Mouse (Mus musculus): ENCODE results near the gene Ppme1. TPM values are rescaled to one million over a fixed set of nuclear protein-coding genes. Genes with fewer than 3 reads are reported as not detected.
A peak's percentile ranks its signal among the peaks of the same experiment; 100 is the strongest.

The Ppme1 gene
- total and polyA plus RNA-seq, 3 experiments = 40.2 to 50.8 (median 45.6) TPM

DNA sequence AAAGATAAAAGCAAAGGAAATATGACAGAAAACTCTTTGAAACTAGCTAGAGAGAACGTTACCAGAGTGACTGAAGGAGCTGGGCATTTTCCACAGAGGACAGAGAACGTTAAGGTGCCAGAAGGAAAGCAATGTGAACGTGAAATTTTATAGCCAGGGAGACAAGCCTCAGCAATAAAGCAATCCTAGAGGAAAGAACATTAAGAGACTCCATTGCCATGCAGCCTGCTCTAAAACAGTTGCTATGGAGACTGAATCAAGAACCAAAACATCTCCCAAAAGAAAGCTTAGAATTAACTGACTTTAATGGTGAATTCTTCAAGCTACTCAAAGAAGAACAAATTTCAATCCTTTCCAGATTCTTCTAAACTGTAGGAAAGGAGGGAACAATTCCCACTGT lies 88.8 kb downstream of the Ppme1 start:
- Histone ChIP-seq H3K4me1 (ENCODE audit: control insufficient read depth in 1 of 2, insufficient read depth in 2 of 2) (peaks cover 3 to 17% of the 10 kb centered on the region in 2 experiments; a peak in 3 of 4 replicates), H3K36me3 (replicated peaks in 1 of 2; ENCODE audit: control insufficient read depth in 1 of 2, insufficient read depth in 1 of 2, low read length in 1 of 2) (no peaks in the 10 kb centered on the region), H3K4me3 (replicated peaks in 1 of 3; ENCODE audit: low read depth in 2 of 3, low read length in 2 of 3, poor library complexity in 1 of 3) (no peak overlapping the region), H3K27ac (ENCODE audit: insufficient read depth, low read depth) (no peak overlapping the region), H3K79me2 (replicated peaks; ENCODE audit: control insufficient read depth, extremely low read depth, insufficient read depth, poor library complexity, severe bottlenecking) (no peaks in the 10 kb centered on the region), H3K4me2 (ENCODE audit: insufficient read depth, low read depth, poor library complexity, severe bottlenecking) (no peak overlapping the region), H3K9me3 (replicated peaks; ENCODE audit: low read length) (no peaks in the 10 kb centered on the region), H3K27me3 (replicated peaks) (peaks cover 46% of the 10 kb centered on the region), H3K9ac (ENCODE audit: insufficient read depth, low read depth) (no peak overlapping the region)
- no peak for DNase-seq (ENCODE audit: extremely low read depth)
- TF ChIP-seq ZC3H11A (IDR thresholded peaks at IDR 0.05; ENCODE audit: low read depth, low read length) (no peak), CHD2 (IDR thresholded peaks at IDR 0.05; ENCODE audit: low read length) (no peak)
- dilution Hi-C loops (cut with MboI; ENCODE audit: extremely low pct_ligation_motif_present, extremely low pct_unique_long_range_greater_than_20kb, low sequenced_read_pairs) = no loop called here
- in situ Hi-C loops (cut with MboI; ENCODE audit: low pct_ligation_motif_present, low pct_unique_long_range_greater_than_20kb, low sequenced_read_pairs) = loop anchor here (5.0 kb wide), 1 partner anchor 34 kb away; no protein-coding TSS in a partner anchor

- DNase-seq (ENCODE audit: extremely low read depth) = peak; percentile 17
Observed at GRCm38 (mm10) chr7:100281596-100281995, 90.5 kb downstream of the Ppme1 start.

GRCm38 (mm10) chr7:100279803-100280202 lies 92.3 kb downstream of the Ppme1 start:
- dilution Hi-C loops (cut with MboI; ENCODE audit: extremely low pct_ligation_motif_present, extremely low pct_unique_long_range_greater_than_20kb, low sequenced_read_pairs) = no loop called here
- H3K4me2 ChIP-seq (ENCODE audit: insufficient read depth, low read depth, poor library complexity, severe bottlenecking) = no peak overlapping the region
- H3K9ac ChIP-seq (ENCODE audit: insufficient read depth, low read depth) = no peak overlapping the region
- H3K36me3 ChIP-seq (replicated peaks in 1 of 2; ENCODE audit: control insufficient read depth in 1 of 2, insufficient read depth in 1 of 2, low read length in 1 of 2) = no peaks in the 10 kb centered on the region
- no peaks in the 10 kb centered on the region for H3K79me2 ChIP-seq (replicated peaks; ENCODE audit: control insufficient read depth, extremely low read depth, insufficient read depth, poor library complexity, severe bottlenecking)
- peaks cover 0 to 8% of the 10 kb centered on the region in 2 experiments; a peak in 2 of 4 replicates for H3K4me1 ChIP-seq (ENCODE audit: control insufficient read depth in 1 of 2, insufficient read depth in 2 of 2)
- no peak overlapping the region for H3K27ac ChIP-seq (ENCODE audit: insufficient read depth, low read depth)
- in situ Hi-C loops (cut with MboI; ENCODE audit: low pct_ligation_motif_present, low pct_unique_long_range_greater_than_20kb, low sequenced_read_pairs) = loop anchor here (5.0 kb wide), 1 partner anchor 37 kb away; no protein-coding TSS in a partner anchor
- peaks cover 14% of the 10 kb centered on the region for H3K27me3 ChIP-seq (replicated peaks)
- peak; percentile 66 for DNase-seq (ENCODE audit: extremely low read depth)
- H3K4me3 ChIP-seq (replicated peaks in 1 of 3; ENCODE audit: low read depth in 2 of 3, low read length in 2 of 3, poor library complexity in 1 of 3) = no peak overlapping the region
- peak; percentile 89 to 90 for TF ChIP-seq CTCF (conservative IDR thresholded peaks at IDR 0.05 in 1 of 2, IDR thresholded peaks at IDR 0.05 in 1 of 2; ENCODE audit: low read depth in 2 of 2, low read length in 2 of 2)
- peak; percentile 92 for TF ChIP-seq RAD21 (IDR thresholded peaks at IDR 0.05; ENCODE audit: low read depth, low read length)
- TF ChIP-seq MYC (IDR thresholded peaks at IDR 0.05; ENCODE audit: low read depth, low read length) = 0 out of 2 replicates have a peak, but pooled peaks have one; percentile 18
- TF ChIP-seq ZC3H11A (IDR thresholded peaks at IDR 0.05; ENCODE audit: low read depth, low read length) = peak; percentile 8; the same call in 1 of the 2 replicates
- TF ChIP-seq SMC3 (IDR thresholded peaks at IDR 0.05; ENCODE audit: low read depth, low read length) = peak; percentile 72
- no peak for TF ChIP-seq PAX5 (IDR thresholded peaks at IDR 0.05; ENCODE audit: low read length)
- no peaks in the 10 kb centered on the region for H3K9me3 ChIP-seq (replicated peaks; ENCODE audit: low read length)

More at GRCm38 (mm10) chr7:100281596-100281995, 90.5 kb downstream of the Ppme1 start:
- H3K79me2 ChIP-seq (replicated peaks; ENCODE audit: control insufficient read depth, extremely low read depth, insufficient read depth, poor library complexity, severe bottlenecking) = no peaks in the 10 kb centered on the region
- in situ Hi-C loops (cut with MboI; ENCODE audit: low pct_ligation_motif_present, low pct_unique_long_range_greater_than_20kb, low sequenced_read_pairs) (loop anchor here (5.0 kb wide), 1 partner anchor 36 kb away; no protein-coding TSS in a partner anchor), dilution Hi-C loops (cut with MboI; ENCODE audit: extremely low pct_ligation_motif_present, extremely low pct_unique_long_range_greater_than_20kb, low sequenced_read_pairs) (no loop called here)
- H3K36me3 ChIP-seq (replicated peaks in 1 of 2; ENCODE audit: control insufficient read depth in 1 of 2, insufficient read depth in 1 of 2, low read length in 1 of 2) = no peaks in the 10 kb centered on the region
- H3K4me2 ChIP-seq (ENCODE audit: insufficient read depth, low read depth, poor library complexity, severe bottlenecking) = no peak overlapping the region
- H3K9me3 ChIP-seq (replicated peaks; ENCODE audit: low read length) = no peaks in the 10 kb centered on the region
- TF ChIP-seq MAFK (IDR thresholded peaks at IDR 0.05; ENCODE audit: insufficient replicate concordance, low read length) (no peak), EP300 (IDR thresholded peaks at IDR 0.05; ENCODE audit: low read length) (peak; percentile 66), HCFC1 (IDR thresholded peaks at IDR 0.05; ENCODE audit: low read depth, low read length) (no peak), JUN (IDR thresholded peaks at IDR 0.05; ENCODE audit: insufficient read depth, low read depth, low read length) (peak; percentile 46; the same call in 1 of the 2 replicates), E2F4 (IDR thresholded peaks at IDR 0.05; ENCODE audit: insufficient replicate concordance, low read depth, low read length) (no peak), JUND (conservative IDR thresholded peaks at IDR 0.05; ENCODE audit: low read depth, low read length) (peak; percentile 45; the same call in 1 of the 2 replicates), GABPA (IDR thresholded peaks at IDR 0.05; ENCODE audit: insufficient replicate concordance, low read depth, low read length) (no peak), ZMIZ1 (IDR thresholded peaks at IDR 0.05; ENCODE audit: low read depth, low read length) (no peak), MAX (IDR thresholded peaks at IDR 0.05; ENCODE audit: low read length) (no peak), KAT2A (IDR thresholded peaks at IDR 0.05; ENCODE audit: insufficient replicate concordance, low read length) (no peak), RAD21 (IDR thresholded peaks at IDR 0.05; ENCODE audit: low read depth, low read length) (no peak), NELFE (IDR thresholded peaks at IDR 0.05; ENCODE audit: low read depth, low read length) (no peak), UBTF (IDR thresholded peaks at IDR 0.05; ENCODE audit: low read depth, low read length) (no peak)
- no peak overlapping the region for H3K4me3 ChIP-seq (replicated peaks in 1 of 3; ENCODE audit: low read depth in 2 of 3, low read length in 2 of 3, poor library complexity in 1 of 3)
- H3K27me3 ChIP-seq (replicated peaks) = peaks cover 31% of the 10 kb centered on the region
- H3K9ac ChIP-seq (ENCODE audit: insufficient read depth, low read depth) = no peak overlapping the region
- peaks cover 3 to 17% of the 10 kb centered on the region in 2 experiments; a peak in 3 of 4 replicates for H3K4me1 ChIP-seq (ENCODE audit: control insufficient read depth in 1 of 2, insufficient read depth in 2 of 2)
- H3K27ac ChIP-seq (ENCODE audit: insufficient read depth, low read depth) = no peak overlapping the region

All from CH12.LX (cell line).